Mouse (Mus musculus) layer of hippocampus, postnatal 25 days (tissue): Measurements from ENCODE around the gene Kif14. TPM values are rescaled to one million over a fixed set of nuclear protein-coding genes. Genes with fewer than 3 reads are reported as not detected.
"Not testable (repeated sequence)": the region's sequence is repeated elsewhere in the genome, so short reads cannot be mapped to it uniquely, and the experiment has no call there.

ENCODE experiments used
- DNase-seq, 2 experiments: peaks; one replicate each; pipeline ENCODE4 v3.0.0; 2022; ENCODE audit warnings: mixed read lengths in 2 of 2, low spot score in 1 of 2; ENCODE audit errors: extremely low spot score in 1 of 2
- total RNA-seq, 2 experiments: library from RNA; stranded (reverse); gene quantifications; 2 replicates each; pipeline ENCODE4 v1.2.3; 2021

Gene Kif14
- total RNA-seq, 2 experiments from 2014 or later, result 0.26 to 0.39 TPM

- peak; percentile 80 to 91 for DNase-seq
Observed at GRCm38 (mm10) chr1:136550851-136551540, 84.9 kb downstream of the Kif14 start.

- DNase-seq, result no peak
Observed at GRCm38 (mm10) chr1:136554686-136555085, 88.5 kb downstream of the Kif14 start.

GRCm38 (mm10) chr1:136555892-136556291 is 89.7 kb downstream of the Kif14 start:
- no peak for DNase-seq

DNA sequence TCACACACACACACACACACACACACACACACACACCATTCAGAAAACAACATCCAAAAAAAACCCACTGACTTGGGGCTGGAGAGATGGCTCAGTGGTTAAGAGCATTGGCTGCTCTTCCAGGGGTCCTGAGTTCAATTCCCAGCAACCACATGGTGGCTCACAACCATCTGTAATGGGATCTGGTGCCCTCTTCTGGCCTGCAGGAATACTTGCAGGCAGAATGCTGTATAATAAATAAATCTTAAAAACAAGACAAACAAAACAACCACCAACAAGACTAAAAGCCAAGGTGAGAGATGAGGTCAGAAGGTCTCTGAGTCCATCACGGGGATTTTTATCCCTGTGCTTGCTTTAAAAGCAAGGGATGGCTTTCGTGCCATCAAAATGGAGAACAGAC is 90.5 kb downstream of the Kif14 start:
- not testable (repeated sequence) for DNase-seq

- no peak for DNase-seq
Observed at GRCm38 (mm10) chr1:136557436-136557835, 91.3 kb downstream of the Kif14 start.

GRCm38 (mm10) chr1:136558762-136559161 is 92.6 kb downstream of the Kif14 start:
- DNase-seq, result no peak

GRCm38 (mm10) chr1:136559284-136559683 is 93.1 kb downstream of the Kif14 start:
- DNase-seq, result no peak

DNA sequence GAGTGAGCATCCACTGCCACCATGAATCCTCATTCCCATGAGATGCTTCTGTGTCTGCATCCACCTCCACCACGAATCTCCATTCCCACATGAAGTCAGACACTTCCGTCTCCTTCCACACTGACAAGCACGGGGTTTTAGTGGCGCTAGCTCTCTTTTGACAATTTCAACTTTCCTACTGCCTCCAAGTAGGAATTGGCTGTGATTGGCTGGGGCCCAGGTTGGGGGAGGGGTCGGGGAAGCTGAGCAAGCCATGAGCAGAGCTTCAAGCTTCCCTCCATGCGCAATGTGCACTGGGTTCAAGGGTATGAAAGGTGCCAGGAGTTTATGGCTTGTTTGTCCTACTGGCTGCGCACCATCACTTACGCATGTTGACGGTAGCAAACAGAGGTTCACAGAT is 93.6 kb downstream of the Kif14 start:
- DNase-seq, result no peak

- no peak for DNase-seq
Observed at GRCm38 (mm10) chr1:136561823-136562222, 95.7 kb downstream of the Kif14 start.

GRCm38 (mm10) chr1:136563149-136563548 is 97.0 kb downstream of the Kif14 start:
- no peak for DNase-seq

GRCm38 (mm10) chr1:136564963-136565362 is 98.8 kb downstream of the Kif14 start:
- DNase-seq, result no peak

DNA sequence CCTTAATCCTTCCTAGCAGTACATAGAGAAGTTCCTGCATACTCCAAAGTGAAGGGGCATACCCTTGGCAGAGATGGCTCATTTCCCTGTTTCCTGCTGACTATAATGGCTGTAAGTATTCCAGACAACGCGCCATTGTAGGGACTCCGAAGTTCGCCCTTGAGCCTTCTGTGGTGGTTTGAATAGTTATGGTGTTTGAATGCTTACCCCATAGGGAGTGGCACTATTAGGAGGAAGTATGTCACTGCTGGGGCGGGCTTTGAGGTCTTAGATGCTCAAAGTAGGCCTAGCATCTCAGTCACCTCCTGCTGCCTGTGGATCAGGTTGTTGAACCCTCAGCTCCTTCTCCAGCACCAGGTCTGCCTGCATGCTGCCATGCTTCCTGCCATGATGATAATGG is 100.2 kb downstream of the Kif14 start:
- no peak for DNase-seq

GRCm38 (mm10) chr1:136567641-136568040 is 101.5 kb downstream of the Kif14 start:
- no peak for DNase-seq

GRCm38 (mm10) chr1:136568738-136569194 is 102.6 kb downstream of the Kif14 start:
- no peak for DNase-seq

DNA sequence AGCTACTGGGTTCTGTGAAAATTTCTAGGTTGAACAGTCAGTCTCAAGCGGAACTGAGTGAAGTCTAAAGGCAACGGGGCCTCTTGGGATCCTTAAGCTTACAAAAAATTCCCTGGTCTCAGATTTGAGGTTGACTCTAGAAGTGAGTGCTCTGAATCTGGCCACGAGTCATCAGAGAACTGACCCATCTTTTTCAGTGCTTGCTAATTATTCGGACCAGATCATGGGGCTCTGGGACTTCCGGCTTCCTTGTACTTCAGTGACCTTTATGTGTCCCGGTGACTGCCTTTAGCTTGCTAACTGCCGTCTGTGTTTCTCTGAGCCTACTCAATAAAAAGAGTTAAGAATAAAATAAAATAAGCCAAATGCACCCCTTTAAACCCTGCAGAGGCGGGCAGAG is 103.1 kb downstream of the Kif14 start:
- no peak for DNase-seq

DNA sequence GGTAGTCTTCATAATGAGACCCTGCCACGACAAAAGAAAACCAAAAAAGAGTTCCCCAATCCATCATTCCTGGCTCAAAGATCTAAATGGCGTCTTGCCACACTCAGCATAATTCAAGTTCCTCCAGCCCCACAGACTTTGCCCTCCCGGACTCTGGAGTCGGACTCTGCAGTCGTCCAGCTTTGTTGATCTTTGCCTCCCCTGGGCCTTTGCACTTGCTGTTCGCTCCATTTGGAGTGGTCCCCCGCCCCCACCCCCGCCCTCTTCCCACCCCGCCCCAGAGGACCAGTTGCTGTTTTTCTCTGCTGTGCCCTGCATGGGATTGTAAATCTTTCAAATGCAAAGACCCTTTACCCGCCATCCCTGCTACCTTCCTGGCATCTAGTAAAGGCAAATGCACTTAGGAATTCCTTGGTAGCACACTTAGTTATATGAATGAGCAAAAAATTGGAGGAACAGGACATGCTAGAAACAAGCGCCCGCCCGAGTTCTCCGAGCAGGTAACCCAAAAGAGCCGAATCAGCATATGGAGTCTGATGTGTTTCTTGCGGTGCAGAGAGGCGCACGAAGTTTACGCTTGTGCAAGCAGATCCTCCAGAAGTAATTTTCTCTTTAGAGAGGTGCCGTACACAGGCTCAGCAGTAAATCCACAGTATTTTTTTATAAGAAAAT is 103.6 kb downstream of the Kif14 start:
- no peak for DNase-seq

DNA sequence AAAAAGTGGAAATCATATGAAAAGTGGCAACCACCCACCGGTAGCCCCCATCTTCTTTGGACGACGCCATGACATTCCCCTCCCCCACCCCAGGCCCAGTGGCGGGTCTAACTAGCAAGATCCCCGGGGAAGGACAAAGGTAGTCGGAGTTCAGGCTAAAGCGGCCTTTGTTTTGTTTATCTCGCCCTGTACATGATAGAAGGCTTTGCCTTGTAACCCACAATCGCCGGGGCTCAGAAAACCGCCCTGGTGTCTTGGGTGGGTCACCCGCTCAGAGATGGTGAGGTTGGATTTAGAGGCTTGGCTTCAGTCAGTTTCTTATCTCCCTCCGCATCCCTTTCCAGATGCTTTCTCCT is 104.1 kb downstream of the Kif14 start:
- no peak for DNase-seq

DNA sequence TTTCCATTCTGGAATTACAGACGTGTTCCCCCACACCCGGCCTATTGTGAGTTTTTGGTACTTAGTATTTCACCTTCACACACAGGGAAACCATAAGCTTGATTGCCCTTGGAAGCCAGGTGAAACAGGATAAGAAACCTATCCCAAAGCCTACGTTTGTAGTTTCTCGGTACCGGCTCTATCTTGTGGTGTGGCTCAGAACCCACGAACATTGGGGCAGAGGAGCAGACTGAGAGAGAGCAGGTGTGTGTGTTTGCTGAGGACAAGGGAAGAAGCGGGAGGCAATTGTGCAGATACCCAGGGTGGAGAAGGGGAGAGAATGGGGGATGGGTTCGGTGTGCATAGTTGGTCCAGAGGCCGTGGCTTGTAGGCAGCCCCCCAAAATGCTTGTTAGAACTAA is 104.8 kb downstream of the Kif14 start:
- no peak for DNase-seq

- DNase-seq, result no peak
Observed at GRCm38 (mm10) chr1:136571530-136571929, 105.4 kb downstream of the Kif14 start.

- no peak for DNase-seq
Observed at GRCm38 (mm10) chr1:136577890-136578663, 111.9 kb downstream of the Kif14 start.

GRCm38 (mm10) chr1:136579360-136579759 is 113.2 kb downstream of the Kif14 start:
- no peak for DNase-seq
